Mouse (Mus musculus) embryonic facial prominence, embryonic 11.5 days (tissue): ENCODE results near the gene Supt7l. TPM values are rescaled to one million over a fixed set of nuclear protein-coding genes. Genes with fewer than 3 reads are reported as not detected.

Experiments used
- ATAC-seq: fragments of 200-750 bp; cut with Nextera tagmentation; replicated peaks from 2 replicates; pipeline ENCODE4 v1.8.0; 2017; ENCODE audit warnings: low read depth; ENCODE audit not compliant: insufficient number of reproducible peaks, low FRiP score, low TSS enrichment
- DNase-seq: peaks from one replicate; pipeline ENCODE4 v3.0.0-alpha.2; 2015; ENCODE audit warnings: low spot score
- H3K27ac ChIP-seq: fragments of 300-500 bp; sonication (generic); replicated peaks from 2 replicates; pipeline ENCODE4 v1.5.1; 2014; ENCODE audit warnings: mild to moderate bottlenecking, low read depth, low read length, control low read depth
- H3K27me3 ChIP-seq: fragments of 300-500 bp; sonication (generic); 2 replicates; pipeline ENCODE4 v1.6.1; 2014; ENCODE audit warnings: mild to moderate bottlenecking, low read length, moderate library complexity, mixed read lengths; ENCODE audit not compliant: control insufficient read depth, insufficient read depth
- H3K36me3 ChIP-seq: fragments of 300-500 bp; sonication (generic); replicated peaks from 2 replicates; pipeline ENCODE4 v1.6.1; 2014; ENCODE audit warnings: low read depth, mild to moderate bottlenecking, low read length, moderate library complexity, mixed read lengths; ENCODE audit not compliant: control insufficient read depth, insufficient read depth
- H3K4me1 ChIP-seq: fragments of 300-500 bp; sonication (generic); 2 replicates; pipeline ENCODE4 v1.6.1; 2014; ENCODE audit warnings: low read length, mixed read lengths; ENCODE audit not compliant: control insufficient read depth, insufficient read depth
- H3K4me2 ChIP-seq: fragments of 300-500 bp; sonication (generic); 2 replicates; pipeline ENCODE4 v1.6.1; 2014; ENCODE audit warnings: low read depth, mild to moderate bottlenecking, control low read depth, low read length, moderate library complexity
- H3K4me3 ChIP-seq: fragments of 300-500 bp; sonication (generic); 2 replicates; pipeline ENCODE4 v1.5.1; 2014; ENCODE audit warnings: low read depth, low read length, control low read depth
- H3K9ac ChIP-seq: fragments of 300-500 bp; sonication (generic); replicated peaks from 2 replicates; pipeline ENCODE4 v1.6.1; 2014; ENCODE audit warnings: mild to moderate bottlenecking, control low read depth, low read length
- H3K9me3 ChIP-seq: fragments of 300-500 bp; sonication (generic); replicated peaks from 2 replicates; pipeline ENCODE4 v1.6.1; 2016; ENCODE audit warnings: mild to moderate bottlenecking, low read length, inconsistent platforms, mixed read lengths; ENCODE audit not compliant: control insufficient read depth
- WGBS: fragments of 180-500 bp; shearing (Covaris S2); extraction: QIAGEN DNeasy Blood & Tissue Kit; methylation state at CpG from one replicate; pipeline ENCODE4 v1.1.7; 2014; 5-methylcytosine and 5-hydroxymethylcytosine counted together
- polyA plus RNA-seq: library from polyadenylated mRNA; unstranded; fragments of >200 nt; fragmentation: Nextera tagmentation; extraction: Ambion mirVana; gene quantifications from 2 replicates; pipeline ENCODE4 v1.2.1, GENCODE M21; 2014

The Supt7l gene
- polyA plus RNA-seq, 1 experiment from 2014 or later, result 17.8 TPM

GRCm38 (mm10) chr5:31563905-31564304 is 36.3 kb upstream of the Supt7l start:
- no peaks in the 10 kb centered on the region; the same call in 1 of the 2 replicates for H3K36me3 ChIP-seq
- H3K9ac ChIP-seq, result no peak overlapping the region
- no peak overlapping the region for H3K27ac ChIP-seq
- no peak overlapping the region for H3K4me3 ChIP-seq
- no peaks in the 10 kb centered on the region for H3K9me3 ChIP-seq
- H3K27me3 ChIP-seq, result no peaks in the 10 kb centered on the region
- ATAC-seq, result no peak
- no peak overlapping the region for H3K4me2 ChIP-seq
- no peak for DNase-seq
- H3K4me1 ChIP-seq, result no peaks in the 10 kb centered on the region
- WGBS, result 43% methylated on average over 7 of the region's 7 CpGs

GRCm38 (mm10) chr5:31563496-31563895 is 35.9 kb upstream of the Supt7l start:
- no peaks in the 10 kb centered on the region; the same call in 1 of the 2 replicates for H3K36me3 ChIP-seq
- no peak overlapping the region for H3K9ac ChIP-seq
- no peak overlapping the region for H3K27ac ChIP-seq
- no peak overlapping the region for H3K4me3 ChIP-seq
- peak; percentile 91 for DNase-seq
- WGBS, result 9% methylated on average over 6 of the region's 6 CpGs
- H3K9me3 ChIP-seq, result no peaks in the 10 kb centered on the region
- H3K4me2 ChIP-seq, result no peak overlapping the region
- H3K27me3 ChIP-seq, result no peaks in the 10 kb centered on the region
- no peaks in the 10 kb centered on the region for H3K4me1 ChIP-seq
- ATAC-seq, result 0 out of 2 replicates have a peak, but pooled peaks have one; percentile 44

GRCm38 (mm10) chr5:31562036-31562666 is 34.5 kb upstream of the Supt7l start:
- Histone ChIP-seq H3K9ac (no peak overlapping the region), H3K9me3 (no peaks in the 10 kb centered on the region), H3K36me3 (no peaks in the 10 kb centered on the region; the same call in 1 of the 2 replicates), H3K27me3 (no peaks in the 10 kb centered on the region), H3K4me1 (no peaks in the 10 kb centered on the region), H3K4me2 (no peak overlapping the region), H3K4me3 (no peak overlapping the region), H3K27ac (no peak overlapping the region)
- 89% methylated on average over 7 of the region's 7 CpGs for WGBS
- no peak for ATAC-seq
- DNase-seq, result no peak

- ATAC-seq, result no peak
- Histone ChIP-seq H3K27me3 (no peaks in the 10 kb centered on the region), H3K36me3 (no peaks in the 10 kb centered on the region; the same call in 1 of the 2 replicates), H3K4me2 (no peak overlapping the region), H3K4me1 (no peaks in the 10 kb centered on the region), H3K9ac (no peak overlapping the region), H3K9me3 (no peaks in the 10 kb centered on the region), H3K4me3 (no peak overlapping the region), H3K27ac (no peak overlapping the region)
- DNase-seq, result no peak
- 95% methylated on average over 2 of the region's 2 CpGs for WGBS
These were observed 32.7 kb upstream of the Supt7l start for GRCm38 (mm10) chr5:31560352-31560751.

GRCm38 (mm10) chr5:31559401-31559800 is 31.8 kb upstream of the Supt7l start:
- no peaks in the 10 kb centered on the region for H3K4me1 ChIP-seq
- no peaks in the 10 kb centered on the region for H3K27me3 ChIP-seq
- WGBS, result 43% methylated on average over 1 of the region's 1 CpGs
- no peaks in the 10 kb centered on the region; the same call in 1 of the 2 replicates for H3K36me3 ChIP-seq
- no peak overlapping the region for H3K27ac ChIP-seq
- H3K9ac ChIP-seq, result no peak overlapping the region
- H3K4me3 ChIP-seq, result no peak overlapping the region
- no peaks in the 10 kb centered on the region for H3K9me3 ChIP-seq
- no peak for ATAC-seq
- DNase-seq, result no peak
- no peak overlapping the region for H3K4me2 ChIP-seq

- H3K4me2 ChIP-seq, result no peak overlapping the region
- no peaks in the 10 kb centered on the region for H3K27me3 ChIP-seq
- no peak overlapping the region for H3K4me3 ChIP-seq
- DNase-seq (peak; percentile 7), ATAC-seq (no peak)
- H3K9me3 ChIP-seq, result no peaks in the 10 kb centered on the region
- no peaks in the 10 kb centered on the region for H3K4me1 ChIP-seq
- H3K36me3 ChIP-seq, result peaks cover 2% of the 10 kb centered on the region
- 92% methylated on average over 2 of the region's 2 CpGs for WGBS
- H3K9ac ChIP-seq, result no peak overlapping the region
- H3K27ac ChIP-seq, result no peak overlapping the region
These were observed 7.6 kb upstream of the Supt7l start for GRCm38 (mm10) chr5:31535228-31535627.

GRCm38 (mm10) chr5:31528560-31528959 is 953 bp upstream of the Supt7l start:
- peaks cover 2% of the 10 kb centered on the region for H3K36me3 ChIP-seq
- H3K27ac ChIP-seq, result no peak overlapping the region
- H3K9me3 ChIP-seq, result no peaks in the 10 kb centered on the region
- no peaks in the 10 kb centered on the region for H3K4me1 ChIP-seq
- no peak for ATAC-seq
- 65% methylated on average over 2 of the region's 2 CpGs for WGBS
- H3K9ac ChIP-seq, result no peak overlapping the region
- no peak overlapping the region for H3K4me3 ChIP-seq
- DNase-seq, result no peak
- no peaks in the 10 kb centered on the region for H3K27me3 ChIP-seq
- H3K4me2 ChIP-seq, result no peak overlapping the region

GRCm38 (mm10) chr5:31527117-31527680 is 408 bp downstream of the Supt7l start:
- Histone ChIP-seq H3K9me3 (no peaks in the 10 kb centered on the region), H3K27ac (0 out of 2 replicates have a peak overlapping the region, but pooled peaks have one; percentile 68), H3K4me3 (peak overlapping the region; percentile 93), H3K9ac (peak overlapping the region; percentile 78), H3K27me3 (no peaks in the 10 kb centered on the region), H3K4me2 (peak overlapping the region; percentile 87), H3K36me3 (peaks cover 2% of the 10 kb centered on the region), H3K4me1 (no peaks in the 10 kb centered on the region)
- 3% methylated on average over 40 of the region's 40 CpGs for WGBS
- no peak for DNase-seq
- ATAC-seq, result 0 out of 2 replicates have a peak, but pooled peaks have one; percentile 39
